Mouse (Mus musculus) megakaryocyte-erythroid progenitor cell, adult 5-6 weeks (primary cell): ENCODE measurements around the gene Ccser1. TPM values are rescaled to one million over a fixed set of nuclear protein-coding genes. Genes with fewer than 3 reads are reported as not detected.
A peak's percentile ranks its signal among the peaks of the same experiment; 100 is the strongest.

Source experiments
- ATAC-seq: replicated peaks from 2 replicates; pipeline ENCODE4 v1.8.0; 2016; ENCODE audit warnings: mild to moderate bottlenecking, inconsistent platforms; ENCODE audit not compliant: severe bottlenecking, poor library complexity, low FRiP score, low TSS enrichment
- total RNA-seq, 2 experiments: library from RNA; stranded (forward) in 1 of 2; stranded (reverse) in 1 of 2; fragments of 200-1000, 215-1000 nt in 1 of 2; fragments of >200 nt in 1 of 2; fragmentation: Nextera tagmentation in 1 of 2; gene quantifications; 2 replicates each; pipeline ENCODE4 v1.2.3; 2014 to 2017

Gene Ccser1
- total RNA-seq, 2 experiments from 2014 or later = not detected

- ATAC-seq = no peak
Measured at GRCm38 (mm10) chr6:61567551-61567950, 387.4 kb downstream of the Ccser1 start.

- no peak for ATAC-seq
Measured at GRCm38 (mm10) chr6:61567967-61568366, 387.8 kb downstream of the Ccser1 start.

GRCm38 (mm10) chr6:61581696-61582095, 401.6 kb downstream of the Ccser1 start:
- no peak for ATAC-seq

GRCm38 (mm10) chr6:61588999-61589398, 408.9 kb downstream of the Ccser1 start:
- no peak for ATAC-seq

- ATAC-seq = no peak
Measured at GRCm38 (mm10) chr6:61601911-61602310, 421.8 kb downstream of the Ccser1 start.

- no peak for ATAC-seq
Measured at GRCm38 (mm10) chr6:61614920-61615319, 434.8 kb downstream of the Ccser1 start.

- ATAC-seq = no peak
Measured at GRCm38 (mm10) chr6:61621707-61622106, 441.6 kb downstream of the Ccser1 start.

GRCm38 (mm10) chr6:61661414-61661813, 481.3 kb downstream of the Ccser1 start:
- ATAC-seq = no peak

- ATAC-seq = no peak
Measured at GRCm38 (mm10) chr6:61664572-61664971, 484.4 kb downstream of the Ccser1 start.

- no peak for ATAC-seq
Measured at GRCm38 (mm10) chr6:61687002-61687401, 506.9 kb downstream of the Ccser1 start.

GRCm38 (mm10) chr6:61703003-61703402, 522.9 kb downstream of the Ccser1 start:
- no peak for ATAC-seq

GRCm38 (mm10) chr6:61721220-61721619, 541.1 kb downstream of the Ccser1 start:
- ATAC-seq = no peak

GRCm38 (mm10) chr6:61729065-61729464, 548.9 kb downstream of the Ccser1 start:
- ATAC-seq = no peak

GRCm38 (mm10) chr6:61730088-61730880, 550.2 kb downstream of the Ccser1 start:
- ATAC-seq = no peak

GRCm38 (mm10) chr6:61746346-61746745, 566.2 kb downstream of the Ccser1 start:
- ATAC-seq = no peak

GRCm38 (mm10) chr6:61762135-61762534, 582.0 kb downstream of the Ccser1 start:
- ATAC-seq = peak; percentile 83

GRCm38 (mm10) chr6:61763379-61763778, 583.3 kb downstream of the Ccser1 start:
- no peak for ATAC-seq

GRCm38 (mm10) chr6:61765801-61766200, 585.7 kb downstream of the Ccser1 start:
- ATAC-seq = no peak

GRCm38 (mm10) chr6:61767151-61767550, 587.0 kb downstream of the Ccser1 start:
- no peak for ATAC-seq

GRCm38 (mm10) chr6:61786706-61787105, 606.6 kb downstream of the Ccser1 start:
- no peak for ATAC-seq

GRCm38 (mm10) chr6:61800889-61801288, 620.8 kb downstream of the Ccser1 start:
- ATAC-seq = no peak
